Mouse (Mus musculus) regulatory T cell (primary cell): ENCODE results near the gene Crebl2.

ENCODE experiments used
- in situ Hi-C: fragments of 300-600 bp; cut with MboI, MseI; formaldehyde crosslinking; loops from one replicate; pipeline ENCODE4 v1.15.1; 2025; ENCODE audit warnings: high pct_unique_total_duplicates

Crebl2 gene

GRCm38 (mm10) chr6:134903891-134904884, 74.2 kb downstream of the Crebl2 start:
- in situ Hi-C loops = no loop called here

DNA sequence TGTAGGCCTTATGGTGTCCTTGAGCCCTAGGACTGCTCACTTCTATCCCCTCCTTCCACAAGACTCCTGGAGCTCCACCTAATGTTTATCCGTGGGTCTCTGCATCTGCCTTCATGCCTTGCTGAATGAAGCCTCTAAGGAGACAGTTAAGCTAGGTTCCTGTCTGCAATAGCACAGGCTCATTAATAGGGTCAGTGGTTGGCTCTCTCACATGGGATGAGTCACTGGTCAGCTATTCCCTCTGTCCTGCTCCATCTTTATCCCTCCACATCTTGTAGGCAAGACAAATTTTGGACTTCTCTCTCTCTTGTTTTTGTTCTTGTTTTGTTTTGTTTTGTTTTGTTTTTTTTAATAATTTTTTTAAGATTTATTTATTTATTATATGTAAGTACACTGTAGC, 75.9 kb downstream of the Crebl2 start:
- in situ Hi-C loops = no loop called here
